Mouse (Mus musculus) bone marrow macrophage, adult 2 months (primary cell): ENCODE data around the gene Akr1cl.

Experiments
- CTCF ChIP-seq: IDR thresholded peaks from 2 replicates; pipeline ENCODE4 v1.5.1; 2012; ENCODE audit warnings: low read depth, mild to moderate bottlenecking, low read length, moderate library complexity
- POLR2A ChIP-seq: IDR thresholded peaks from 2 replicates; pipeline ENCODE4 v1.6.1; 2012; ENCODE audit warnings: mild to moderate bottlenecking, low read depth, low read length, borderline replicate concordance

- TF ChIP-seq POLR2A = no peak
- no peak for TF ChIP-seq CTCF
Observed at GRCm38 (mm10) chr1:65064201-65064600, 31.6 kb upstream of the Akr1cl start.
